Mouse (Mus musculus) gastrocnemius, postnatal 14 days (tissue): ENCODE results near the gene Hmgcl. TPM values are rescaled to one million over a fixed set of nuclear protein-coding genes. Genes with fewer than 3 reads are reported as not detected.
A peak's percentile ranks its signal among the peaks of the same experiment; 100 is the strongest.
"Not testable (repeated sequence)": the region's sequence is repeated elsewhere in the genome, so short reads cannot be mapped to it uniquely, and the experiment has no call there.

ENCODE experiments used
- DNase-seq: peaks from one replicate; pipeline ENCODE4 v3.0.0; 2021; ENCODE audit warnings: mixed read lengths
- intact Hi-C: fragments of 180-260 bp; cut with DNase I; formaldehyde crosslinking; loops from one replicate; pipeline ENCODE4 v1.15.1; 2025; ENCODE audit warnings: low total_unique reads
- total RNA-seq, 2 experiments: library from RNA; stranded (reverse); gene quantifications; 2 replicates each; pipeline ENCODE4 v1.2.3; 2021

Gene Hmgcl
- total RNA-seq, 2 experiments from 2014 or later, result 47.2 to 56.6 TPM

GRCm38 (mm10) chr4:135976146-135976545 lies 29.9 kb downstream of the Hmgcl start:
- no peak for DNase-seq
- intact Hi-C loops, result no loop called here

DNA sequence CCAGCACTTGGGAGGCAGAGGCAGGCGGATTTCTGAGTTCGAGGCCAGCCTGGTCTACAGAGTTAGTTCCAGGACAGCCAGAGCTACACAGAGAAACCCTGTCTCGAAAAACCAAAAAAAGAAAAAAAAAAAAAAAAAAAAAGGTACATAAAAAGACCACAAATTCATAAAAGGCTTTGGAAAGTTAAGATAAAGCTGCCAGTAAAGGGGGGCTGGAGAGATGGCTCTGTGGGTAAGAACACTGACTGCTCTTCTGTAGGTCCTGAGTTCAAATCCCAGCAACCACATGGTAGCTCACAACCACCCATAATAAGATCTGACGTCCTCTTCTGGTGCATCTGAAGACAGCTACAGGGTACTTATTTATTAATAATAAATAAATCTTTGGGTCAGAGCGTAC lies 34.0 kb downstream of the Hmgcl start:
- intact Hi-C loops, DNase-seq: not testable (repeated sequence)

DNA sequence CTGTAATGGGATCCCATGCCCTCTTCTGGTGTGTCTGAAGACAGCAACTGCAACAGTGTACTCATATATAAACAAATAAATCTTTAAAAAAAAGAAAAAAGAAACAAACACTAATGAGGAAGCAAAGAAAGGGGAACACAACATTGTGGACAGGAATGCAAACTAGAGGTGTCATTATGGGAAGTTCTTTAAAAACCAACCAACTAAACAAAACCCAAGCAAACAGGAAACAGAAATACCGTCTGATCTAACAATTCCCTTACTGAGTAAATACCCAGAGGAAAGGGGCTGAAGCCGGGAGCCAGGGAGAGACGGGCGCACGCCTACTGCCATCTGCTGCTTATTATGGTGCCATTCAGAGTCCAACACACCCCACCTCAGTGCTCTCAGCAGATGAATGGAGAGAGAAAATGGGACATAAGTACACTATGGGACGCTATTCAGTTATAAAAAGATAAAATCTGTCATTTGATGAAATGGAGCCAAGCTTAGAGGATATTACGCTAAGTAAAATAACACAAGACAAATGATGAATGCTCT lies 35.3 kb downstream of the Hmgcl start:
- intact Hi-C loops, result no loop called here
- no peak for DNase-seq

GRCm38 (mm10) chr4:135984556-135984955 lies 38.3 kb downstream of the Hmgcl start:
- DNase-seq, result no peak
- intact Hi-C loops, result no loop called here

- DNase-seq, result no peak
- intact Hi-C loops, result no loop called here
Observed at GRCm38 (mm10) chr4:135985193-135985592, 38.9 kb downstream of the Hmgcl start.

DNA sequence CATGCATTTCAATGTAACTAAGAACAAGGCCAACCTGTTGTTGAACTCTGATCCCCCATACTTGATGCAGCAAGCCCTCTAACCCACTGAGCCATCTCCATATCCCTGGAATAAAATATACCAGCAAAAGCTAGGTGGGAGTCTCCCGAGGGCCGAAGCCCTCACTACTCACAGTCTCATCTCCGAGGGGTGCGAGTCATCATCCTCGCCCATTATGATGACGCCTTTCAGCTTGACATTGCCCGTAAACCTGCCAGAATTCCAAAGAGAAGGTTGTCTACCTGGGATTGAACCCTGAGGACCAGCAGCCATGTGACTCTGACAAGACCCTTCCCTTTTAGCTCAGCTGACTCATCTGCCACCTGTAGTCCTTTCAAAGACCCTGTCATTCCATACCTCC lies 39.5 kb downstream of the Hmgcl start:
- intact Hi-C loops, result no loop called here
- DNase-seq, result no peak

GRCm38 (mm10) chr4:135986301-135986942 lies 40.2 kb downstream of the Hmgcl start:
- no peak for DNase-seq
- intact Hi-C loops, result no loop called here

DNA sequence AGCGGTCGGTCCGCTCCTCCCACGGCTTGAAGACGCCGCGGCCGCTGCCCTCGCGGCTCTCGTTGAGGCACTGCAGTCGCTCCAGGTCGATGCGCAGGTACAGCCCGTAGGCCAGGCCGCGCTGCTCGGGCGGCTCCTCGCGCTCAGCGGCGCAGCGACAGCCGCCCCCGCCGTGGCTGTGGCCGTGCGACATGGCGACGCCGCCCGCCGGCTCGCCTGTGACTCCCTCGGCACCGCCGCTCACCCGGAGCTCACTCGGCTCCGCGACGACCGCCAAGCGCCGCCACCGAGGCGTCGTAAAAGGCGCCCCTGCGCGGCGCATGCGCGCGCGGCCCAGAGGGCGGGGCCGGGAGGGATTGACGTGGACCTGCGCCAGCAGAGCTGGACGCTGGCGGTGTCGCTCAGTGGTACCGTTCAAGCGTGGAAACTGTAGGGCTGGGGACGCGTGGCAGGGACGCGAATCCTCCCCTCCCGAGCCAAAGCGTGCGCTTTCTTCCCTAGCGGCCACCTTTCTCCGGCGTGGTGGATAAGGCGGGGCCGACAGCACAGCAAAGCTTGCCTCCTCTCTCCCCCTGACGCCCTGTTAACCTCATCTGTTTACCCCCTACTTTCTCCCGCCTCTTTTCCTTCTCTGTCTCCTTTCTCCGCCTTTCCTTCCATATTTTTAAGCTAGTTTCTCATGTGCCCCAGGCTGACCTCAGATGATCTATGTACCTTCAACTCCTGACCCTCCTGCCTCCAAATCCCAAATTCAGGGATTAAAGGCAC lies 40.9 kb downstream of the Hmgcl start, which contains the start of gene Pithd1:
Gene Pithd1, minus strand, starts transcription at position 322 of the 768 bp plus-strand sequence.
- intact Hi-C loops, result no loop called here
- DNase-seq, result peak; percentile 90

DNA sequence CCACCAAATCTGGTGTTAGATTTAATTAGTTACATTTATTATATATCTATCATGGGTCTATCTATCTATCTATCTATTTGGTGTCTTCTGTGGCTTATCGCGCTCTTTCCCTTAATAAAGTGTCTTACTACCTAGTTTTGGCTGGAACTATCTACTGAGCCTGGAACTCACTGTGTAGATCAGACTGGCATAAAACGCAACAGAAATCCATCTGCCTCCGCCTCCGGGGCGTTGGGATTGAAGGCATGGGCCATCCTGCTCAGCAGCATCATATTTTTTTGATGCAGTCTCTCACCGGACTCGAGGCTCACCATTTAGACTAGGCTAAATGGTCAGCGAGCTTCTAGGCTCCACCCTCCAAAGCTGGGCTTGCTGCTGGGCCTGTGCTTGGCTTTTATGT lies 41.5 kb downstream of the Hmgcl start:
- no peak for DNase-seq
- intact Hi-C loops, result no loop called here

DNA sequence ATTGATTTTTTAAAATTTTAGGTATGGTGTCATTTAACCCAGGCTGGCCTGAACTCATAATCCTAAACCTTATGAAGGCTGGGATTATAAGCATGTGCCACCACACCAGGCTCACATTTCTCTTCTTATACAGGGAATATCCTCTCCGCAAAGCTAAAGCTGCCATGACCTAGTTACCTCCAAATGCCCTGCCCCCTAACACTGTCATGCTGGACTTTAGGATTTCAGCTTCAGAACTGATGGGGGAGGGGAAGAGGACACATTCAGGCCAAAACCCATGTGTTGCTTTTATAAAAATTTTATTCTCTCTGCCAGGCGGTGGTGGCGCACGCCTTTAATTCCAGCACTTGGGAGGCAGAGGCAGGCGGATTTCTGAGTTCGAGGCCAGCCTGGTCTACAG lies 47.7 kb downstream of the Hmgcl start:
- intact Hi-C loops, result no loop called here
- DNase-seq, result no peak

GRCm38 (mm10) chr4:135995118-135995517 lies 48.9 kb downstream of the Hmgcl start:
- DNase-seq, result no peak
- intact Hi-C loops, result no loop called here

GRCm38 (mm10) chr4:136004107-136004675 lies 57.9 kb downstream of the Hmgcl start:
- DNase-seq, result no peak
- intact Hi-C loops, result no loop called here

DNA sequence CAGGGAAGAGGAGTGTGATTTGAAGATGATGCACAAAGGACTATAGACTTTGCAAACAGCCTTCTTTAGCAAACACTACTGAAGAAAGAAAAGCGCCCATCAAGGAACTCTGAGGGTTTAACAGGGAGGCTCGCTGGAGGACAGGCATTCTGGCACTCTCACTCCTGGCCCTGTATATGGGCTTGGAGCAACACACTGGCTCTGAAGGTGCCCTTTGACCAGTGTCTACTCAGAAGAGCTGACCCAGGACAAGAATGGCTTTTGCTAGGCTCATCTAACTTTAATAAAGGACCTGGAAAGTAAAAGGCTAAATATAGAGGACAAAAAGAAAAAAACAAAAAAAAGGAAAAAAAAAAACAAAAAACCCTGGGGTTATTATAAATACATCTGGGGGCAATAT lies 58.7 kb downstream of the Hmgcl start:
- intact Hi-C loops, result no loop called here

DNA sequence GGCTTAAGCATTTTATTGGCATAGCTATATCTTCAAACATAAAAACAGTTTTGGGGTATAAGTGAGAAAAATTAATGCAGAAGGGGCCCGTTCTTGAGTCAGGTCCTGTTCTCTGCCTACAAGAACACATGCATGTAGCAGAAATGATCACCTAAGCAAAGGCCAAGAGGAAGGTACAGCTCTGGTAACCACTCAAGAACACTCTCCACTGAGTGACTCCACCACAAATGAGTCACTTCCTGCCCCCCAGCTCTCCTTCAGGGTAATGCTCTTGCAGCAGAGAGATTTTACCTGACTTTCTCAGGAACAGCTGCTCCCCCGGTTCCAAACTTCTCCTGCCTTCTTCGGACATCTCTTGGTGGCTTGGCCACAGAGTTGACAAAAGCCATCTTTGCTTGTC lies 60.6 kb downstream of the Hmgcl start:
- no peak for DNase-seq
- intact Hi-C loops, result no loop called here

More for the DNA sequence above, 58.7 kb downstream of the Hmgcl start:
- DNase-seq, result no peak

DNA sequence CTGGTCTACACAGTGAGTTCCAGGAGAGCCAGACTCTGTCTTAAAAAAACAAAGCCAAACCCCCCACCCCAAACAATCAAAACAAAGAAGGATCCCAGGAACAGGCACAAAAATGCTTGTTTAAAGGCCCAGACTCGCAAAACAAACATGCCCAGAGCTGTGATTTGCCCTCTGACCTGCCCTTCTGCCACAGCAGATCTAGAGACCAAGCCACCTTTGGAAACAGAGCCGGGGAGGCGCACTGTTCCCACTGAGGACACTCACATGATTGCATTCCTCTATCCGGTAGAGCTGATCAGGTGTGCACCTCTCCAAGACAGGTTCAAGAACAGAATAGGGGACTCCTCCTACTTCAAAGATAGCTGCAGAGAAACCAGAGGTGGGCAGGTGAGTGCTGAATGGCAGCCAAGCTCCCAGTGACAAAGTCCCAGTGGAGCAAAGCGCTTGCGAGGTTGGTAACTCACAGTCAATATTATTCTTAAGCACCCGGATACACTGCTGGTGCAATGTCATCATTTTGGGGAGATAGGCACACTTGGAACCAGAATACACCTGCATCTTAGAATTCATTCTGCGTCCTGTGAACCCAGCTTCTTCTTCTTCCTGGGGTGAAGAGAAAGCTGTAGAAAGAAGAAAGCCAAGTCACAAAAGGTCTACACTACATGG lies 62.7 kb downstream of the Hmgcl start:
- DNase-seq, result no peak
- intact Hi-C loops, result no loop called here

DNA sequence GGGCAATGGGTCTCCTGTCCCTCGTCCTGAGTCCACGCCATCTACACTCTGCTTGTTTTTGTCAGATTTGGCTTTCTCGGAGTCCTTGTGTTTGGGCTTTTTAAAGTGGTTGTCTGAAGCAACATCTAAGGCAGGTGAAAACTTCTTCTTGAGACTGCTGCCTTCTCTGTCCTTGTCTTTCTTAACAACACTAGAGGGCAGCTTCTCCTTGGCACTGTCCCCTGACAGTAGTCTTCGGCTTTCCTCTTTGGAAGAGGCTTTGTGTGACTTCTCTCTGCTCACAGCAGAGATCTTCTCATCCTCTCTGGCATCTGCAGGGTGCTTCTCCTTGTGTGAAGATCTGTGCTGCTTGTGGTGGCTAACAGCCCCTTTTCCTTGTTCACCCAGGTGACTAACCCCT lies 64.3 kb downstream of the Hmgcl start:
- intact Hi-C loops, result no loop called here
- no peak for DNase-seq
